ENCODE assay signal across 8 mouse cellular contexts in the genomic region with DNA sequence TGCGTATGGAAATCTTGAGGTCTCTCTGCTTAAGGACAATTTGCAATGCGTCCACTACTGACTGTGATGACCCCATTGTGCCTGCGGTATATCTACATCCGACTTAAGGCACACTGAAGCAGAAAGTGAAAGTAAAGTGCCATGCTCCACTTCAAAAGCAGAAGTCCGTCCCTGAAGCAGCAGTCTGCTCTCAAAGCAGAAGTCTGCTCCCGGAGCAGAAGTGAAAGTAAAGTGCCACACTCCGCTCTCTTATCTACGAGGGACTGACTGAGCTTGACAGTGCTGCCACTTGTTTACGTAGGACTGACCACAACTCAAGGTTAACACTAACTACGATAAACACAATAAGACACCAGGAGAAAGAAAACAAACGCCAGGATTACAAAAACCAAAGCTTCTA.
A peak's percentile ranks its signal among the peaks of the same experiment; 100 is the strongest.
DNase-seq lines count a peak whose midpoint lies in the region; ATAC-seq and TF ChIP-seq lines count a peak whose summit lies in the region.

No protein-coding gene starts in this region.

- dilution Hi-C loops in CH12.LX (cut with MboI; ENCODE audit: extremely low pct_ligation_motif_present, extremely low pct_unique_long_range_greater_than_20kb, low sequenced_read_pairs) = no loop called here

- H3K27me3 ChIP-seq in CH12.LX (replicated peaks) (no peaks in the 10 kb centered on the region), myocyte (ENCODE audit: control insufficient read depth, insufficient read depth, insufficient read length) (no peaks in the 10 kb centered on the region)

- no peak overlapping the region for H3K9ac ChIP-seq in CH12.LX (ENCODE audit: insufficient read depth, low read depth)

- peak; percentile 92 for TF ChIP-seq EP300 in CH12.LX (IDR thresholded peaks at IDR 0.05; ENCODE audit: low read length)

- H3K36me3 ChIP-seq in CH12.LX (replicated peaks in 1 of 2; ENCODE audit: control insufficient read depth in 1 of 2, insufficient read depth in 1 of 2, low read length in 1 of 2) (no peaks in the 10 kb centered on the region), myocyte (ENCODE audit: control insufficient read depth, insufficient read depth) (no peaks in the 10 kb centered on the region)

- H3ac ChIP-seq in myocyte (ENCODE audit: control insufficient read depth, insufficient read length) = no peak overlapping the region

- no peak for TF ChIP-seq POLR2A in CH12.LX (IDR thresholded peaks at IDR 0.05; ENCODE audit: low read depth, low read length)
- TF ChIP-seq POLR2A in myocyte (IDR thresholded peaks at IDR 0.05; ENCODE audit: insufficient read length, low read depth) = no peak

- peak; percentile 99 for ATAC-seq in granulocyte monocyte progenitor cell, adult 5-6 weeks (replicated peaks; ENCODE audit: poor library complexity, severe bottlenecking)
- no peak for ATAC-seq in cerebellum, adult (ENCODE audit: insufficient number of reproducible peaks, low FRiP score, low TSS enrichment)

- intact Hi-C loops in left cerebral cortex, adult 2 months (cut with DNase I) = no loop called here

- H3K4me3 ChIP-seq in CH12.LX (replicated peaks in 1 of 3; ENCODE audit: low read depth in 2 of 3, low read length in 2 of 3, poor library complexity in 1 of 3) = peak overlapping the region in 2 of 3 experiments; percentile 30 to 34
- peak overlapping the region; percentile 34 for H3K4me3 ChIP-seq in myocyte
- H3K4me3 ChIP-seq in left cerebral cortex, adult 2 months = no peak overlapping the region

- H3K79me2 ChIP-seq in CH12.LX (replicated peaks; ENCODE audit: control insufficient read depth, extremely low read depth, insufficient read depth, poor library complexity, severe bottlenecking) (no peaks in the 10 kb centered on the region), myocyte (ENCODE audit: control insufficient read depth, insufficient read depth) (no peaks in the 10 kb centered on the region)

- in situ Hi-C loops in CH12.LX (cut with MboI; ENCODE audit: low pct_ligation_motif_present, low pct_unique_long_range_greater_than_20kb, low sequenced_read_pairs) = no loop called here

- no peaks in the 10 kb centered on the region for H3K4me1 ChIP-seq in CH12.LX (ENCODE audit: control insufficient read depth in 1 of 2, insufficient read depth in 2 of 2)

- no peaks in the 10 kb centered on the region for H3K9me3 ChIP-seq in CH12.LX (replicated peaks; ENCODE audit: low read length)

- TF ChIP-seq RAD21 in CH12.LX (IDR thresholded peaks at IDR 0.05; ENCODE audit: low read depth, low read length) = no peak

- no peak for TF ChIP-seq CTCF in CH12.LX (conservative IDR thresholded peaks at IDR 0.05 in 1 of 2, IDR thresholded peaks at IDR 0.05 in 1 of 2; ENCODE audit: low read depth in 2 of 2, low read length in 2 of 2)
- TF ChIP-seq CTCF in left cerebral cortex, adult 2 months (IDR thresholded peaks at IDR 0.05) = no peak

- DNase-seq in 416B (ENCODE audit: low read depth) (peak; percentile 95), CH12.LX (ENCODE audit: extremely low read depth) (peak; percentile 94)
- peak; percentile 2 to 6 for DNase-seq in kidney, postnatal 4 days
- no peak for DNase-seq in cerebellum, adult 9-10 months
- DNase-seq in left cerebral cortex, adult 2 months (ENCODE audit: extremely low spot score in 1 of 2, low spot score in 2 of 2) = no peak

- peak overlapping the region; percentile 72 for H3K4me2 ChIP-seq in CH12.LX (ENCODE audit: insufficient read depth, low read depth, poor library complexity, severe bottlenecking)
- peak overlapping the region; percentile 70 for H3K4me2 ChIP-seq in myocyte (ENCODE audit: low read depth)

- no peak overlapping the region for H3K27ac ChIP-seq in CH12.LX (ENCODE audit: insufficient read depth, low read depth)
- no peak overlapping the region for H3K27ac ChIP-seq in left cerebral cortex, adult 2 months

TF ChIP-seq in CH12.LX, 34 proteins besides CTCF, POLR2A, EP300 and RAD21:
- TF ChIP-seq E2F4 (IDR thresholded peaks at IDR 0.05; ENCODE audit: insufficient replicate concordance, low read depth, low read length) (no peak), MXI1 (IDR thresholded peaks at IDR 0.05; ENCODE audit: low read depth, low read length) (0 out of 2 replicates have a peak, but pooled peaks have one; percentile 33), SIN3A (IDR thresholded peaks at IDR 0.05; ENCODE audit: low read length) (peak; percentile 55; the same call in 1 of the 2 replicates), BHLHE40 (IDR thresholded peaks at IDR 0.05; ENCODE audit: low read depth, low read length) (peak; percentile 89), TBP (conservative IDR thresholded peaks at IDR 0.05; ENCODE audit: low read depth, low read length) (0 out of 2 replicates have a peak, but pooled peaks have one; percentile 22), ETS1 (conservative IDR thresholded peaks at IDR 0.05; ENCODE audit: low read depth, low read length) (peak; percentile 87), HCFC1 (IDR thresholded peaks at IDR 0.05; ENCODE audit: low read depth, low read length) (peak; percentile 23), IRF4 (IDR thresholded peaks at IDR 0.05; ENCODE audit: low read depth, low read length) (peak; percentile 93), ZKSCAN1 (IDR thresholded peaks at IDR 0.05; ENCODE audit: borderline replicate concordance, low read depth, low read length) (no peak), MEF2A (IDR thresholded peaks at IDR 0.05; ENCODE audit: borderline replicate concordance, low read depth, low read length) (peak; percentile 66; the same call in 1 of the 2 replicates), MAX (IDR thresholded peaks at IDR 0.05; ENCODE audit: low read length) (peak; percentile 90), POLR2AphosphoS2 (IDR thresholded peaks at IDR 0.05; ENCODE audit: low read depth, low read length) (no peak), MAFK (IDR thresholded peaks at IDR 0.05; ENCODE audit: insufficient replicate concordance, low read length) (peak; percentile 77), RCOR1 (conservative IDR thresholded peaks at IDR 0.05; ENCODE audit: low read depth, low read length) (peak; percentile 83; the same call in 1 of the 2 replicates), ZC3H11A (IDR thresholded peaks at IDR 0.05; ENCODE audit: low read depth, low read length) (no peak), JUND (conservative IDR thresholded peaks at IDR 0.05; ENCODE audit: low read depth, low read length) (peak; percentile 34), ZMIZ1 (IDR thresholded peaks at IDR 0.05; ENCODE audit: low read depth, low read length) (0 out of 2 replicates have a peak, but pooled peaks have one; percentile 35), TCF12 (IDR thresholded peaks at IDR 0.05; ENCODE audit: low read depth, low read length) (peak; percentile 59; the same call in 1 of the 2 replicates), UBTF (IDR thresholded peaks at IDR 0.05; ENCODE audit: low read depth, low read length) (no peak), MYC (IDR thresholded peaks at IDR 0.05; ENCODE audit: low read depth, low read length) (peak; percentile 88), ELF1 (IDR thresholded peaks at IDR 0.05; ENCODE audit: low read depth, low read length) (0 out of 2 replicates have a peak, but pooled peaks have one; percentile 39), CHD2 (IDR thresholded peaks at IDR 0.05; ENCODE audit: low read length) (peak; percentile 61), NELFE (IDR thresholded peaks at IDR 0.05; ENCODE audit: low read depth, low read length) (peak; percentile 56; the same call in 1 of the 2 replicates)

TF ChIP-seq in myocyte, 11 proteins besides CTCF, POLR2A, EP300 and RAD21:
- no peak for TF ChIP-seq MAX (IDR thresholded peaks at IDR 0.05; ENCODE audit: low read depth)
- TF ChIP-seq TCF3 (IDR thresholded peaks at IDR 0.05; ENCODE audit: insufficient read length, low read depth) = no peak
- TF ChIP-seq USF1 (IDR thresholded peaks at IDR 0.05; ENCODE audit: low read depth) = no peak
- TF ChIP-seq CEBPB (IDR thresholded peaks at IDR 0.05; ENCODE audit: insufficient read depth, poor library complexity, severe bottlenecking) = no peak
- TF ChIP-seq E2F4 (IDR thresholded peaks at IDR 0.05; ENCODE audit: insufficient read depth) = no peak
- TF ChIP-seq REST (IDR thresholded peaks at IDR 0.05; ENCODE audit: insufficient read depth, insufficient read length) = no peak
- TF ChIP-seq POLR2AphosphoS2 (IDR thresholded peaks at IDR 0.05; ENCODE audit: insufficient read length, low read depth) = no peak
- no peak for TF ChIP-seq MYOD1 (IDR thresholded peaks at IDR 0.05; ENCODE audit: control insufficient read depth in 1 of 3, insufficient read length in 2 of 3, low read depth in 2 of 3)
- TF ChIP-seq MYOG (IDR thresholded peaks at IDR 0.05; ENCODE audit: control insufficient read depth in 1 of 3, insufficient read depth in 1 of 3, insufficient read length in 2 of 3, low read depth in 2 of 3) = no peak
- no peak for TF ChIP-seq SRF (IDR thresholded peaks at IDR 0.05; ENCODE audit: control insufficient read depth, insufficient read length, low read depth)
- no peak for TF ChIP-seq TCF12 (IDR thresholded peaks at IDR 0.05; ENCODE audit: insufficient read depth, poor library complexity, severe bottlenecking)

Comparison
In these comparisons a context has a peak if more than half of its experiments do, and no peak if none do; other contexts are left out.
1. DNase-seq: peak in 416B (single experiment), CH12.LX (single experiment) and kidney, postnatal 4 days (2 of 2); none in cerebellum, adult 9-10 months (single experiment) and left cerebral cortex, adult 2 months (0 of 2).